Mouse (Mus musculus) megakaryocyte, embryonic 14.5 days (primary cell): ENCODE results near the gene Ezh2.

Experiments used
- FLI1 ChIP-seq: IDR thresholded peaks from 2 replicates; pipeline ENCODE4 v1.6.1; 2012; ENCODE audit warnings: low read length, inconsistent platforms, mixed read lengths
- GATA1 ChIP-seq: IDR thresholded peaks from 3 replicates; pipeline ENCODE4 v1.6.1; 2012; ENCODE audit warnings: mixed read lengths, low read length, inconsistent platforms, borderline replicate concordance

GRCm38 (mm10) chr6:47560846-47561245 lies 34.3 kb downstream of the Ezh2 start:
- TF ChIP-seq FLI1 (no peak), GATA1 (no peak)
